Mouse (Mus musculus) macrophage (primary cell): ENCODE data around the gene Klc2. TPM values are rescaled to one million over a fixed set of nuclear protein-coding genes. Genes with fewer than 3 reads are reported as not detected.
"Not testable (repeated sequence)": the region's sequence is repeated elsewhere in the genome, so short reads cannot be mapped to it uniquely, and the experiment has no call there.

Source experiments
- H3K27ac ChIP-seq: fragments of 350-480 bp; formaldehyde crosslinking; 2 replicates; pipeline ENCODE4 v1.9.0; 2021
- H3K36me3 ChIP-seq: fragments of 350-480 bp; formaldehyde crosslinking; 2 replicates; pipeline ENCODE4 v1.9.0; 2021; ENCODE audit errors: inconsistent target
- H3K4me3 ChIP-seq: fragments of 350-480 bp; formaldehyde crosslinking; 2 replicates; pipeline ENCODE4 v1.9.0; 2021; ENCODE audit errors: inconsistent target
- H3K79me2 ChIP-seq: fragments of 350-480 bp; formaldehyde crosslinking; 2 replicates; pipeline ENCODE4 v1.9.0; 2021; ENCODE audit errors: inconsistent target
- WGBS: methylation state at CpG from one replicate; pipeline ENCODE4 v1.1.7; 2026; ENCODE audit warnings: inconsistent platforms; ENCODE audit not compliant: missing documents; 5-methylcytosine and 5-hydroxymethylcytosine counted together
- polyA plus RNA-seq: library from polyadenylated mRNA; stranded (reverse); fragments of 250-400 nt; gene quantifications from 3 replicates; pipeline ENCODE4 v1.2.4, GENCODE M21; 2018; ENCODE audit warnings: inconsistent platforms

Klc2 gene
- polyA plus RNA-seq, 1 experiment from 2014 or later, result 14.1 TPM

DNA sequence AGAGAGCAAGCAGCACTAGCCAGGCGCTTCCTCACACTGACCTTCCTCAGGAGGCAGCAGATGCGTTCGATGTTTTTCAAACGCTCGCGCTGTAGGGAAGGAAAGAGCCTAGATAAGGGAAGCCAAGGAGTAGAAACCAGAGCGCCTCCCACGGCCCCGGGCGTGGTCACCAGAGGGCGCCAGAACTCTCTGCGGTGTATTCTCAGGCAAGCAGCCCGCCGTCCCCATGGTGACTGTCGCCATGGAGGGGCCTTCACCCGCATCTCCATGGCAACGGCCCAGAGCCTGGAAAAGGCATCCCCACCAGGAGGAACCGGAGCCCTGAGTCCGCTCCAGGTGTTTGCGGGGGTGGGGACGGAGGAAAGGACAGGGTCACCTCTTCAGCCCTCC, 24.1 kb downstream of the Klc2 start:
- Histone ChIP-seq H3K36me3 (peaks cover 20% of the 10 kb centered on the region; the same call in 1 of the 2 replicates), H3K79me2 (peaks cover 3% of the 10 kb centered on the region; the same call in 1 of the 2 replicates), H3K4me3 (no peak overlapping the region), H3K27ac (no peak overlapping the region)
- 3% methylated on average over 21 of the region's 21 CpGs for WGBS

DNA sequence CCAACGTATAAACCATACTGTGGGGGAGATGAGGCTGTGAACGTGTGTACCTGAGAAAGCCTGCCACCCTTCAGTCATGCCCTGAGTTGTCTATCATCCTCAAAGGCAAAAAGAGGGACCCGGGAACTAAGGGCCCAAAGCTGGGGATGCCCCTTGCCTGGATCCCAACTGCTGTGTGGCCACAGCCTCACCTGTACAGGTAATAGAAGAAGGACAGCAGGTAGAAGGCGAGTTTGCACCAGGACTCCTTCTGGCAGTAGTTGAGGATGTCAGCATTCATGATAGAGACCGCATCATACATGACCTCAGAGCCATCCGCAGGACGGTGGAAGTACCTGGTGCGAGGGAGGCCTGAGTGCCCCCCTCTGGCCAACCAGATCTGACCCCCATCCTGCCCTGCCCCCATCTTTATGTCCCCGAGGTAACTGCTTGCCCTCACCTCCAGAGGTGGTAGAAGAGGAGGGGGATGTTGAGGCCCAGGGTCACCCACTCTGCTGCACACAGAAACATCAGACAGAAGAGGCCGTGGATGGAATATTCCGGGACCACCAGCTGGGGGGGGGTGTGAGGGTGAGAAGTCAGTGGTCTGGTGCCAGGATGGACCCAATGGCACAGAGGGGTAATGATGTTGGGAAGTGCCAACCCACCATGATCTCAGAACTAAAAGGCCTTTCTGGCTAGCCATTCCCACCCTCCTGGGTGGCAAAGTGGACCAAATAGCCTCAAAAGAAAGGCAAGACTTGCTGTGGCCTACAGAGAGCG, 24.7 kb downstream of the Klc2 start:
- WGBS, result 84% methylated on average over 12 of the region's 12 CpGs
- H3K79me2 ChIP-seq, result peaks cover 9% of the 10 kb centered on the region; the same call in 1 of the 2 replicates
- H3K4me3 ChIP-seq, result no peak overlapping the region
- peaks cover 20% of the 10 kb centered on the region; the same call in 1 of the 2 replicates for H3K36me3 ChIP-seq
- H3K27ac ChIP-seq, result no peak overlapping the region

DNA sequence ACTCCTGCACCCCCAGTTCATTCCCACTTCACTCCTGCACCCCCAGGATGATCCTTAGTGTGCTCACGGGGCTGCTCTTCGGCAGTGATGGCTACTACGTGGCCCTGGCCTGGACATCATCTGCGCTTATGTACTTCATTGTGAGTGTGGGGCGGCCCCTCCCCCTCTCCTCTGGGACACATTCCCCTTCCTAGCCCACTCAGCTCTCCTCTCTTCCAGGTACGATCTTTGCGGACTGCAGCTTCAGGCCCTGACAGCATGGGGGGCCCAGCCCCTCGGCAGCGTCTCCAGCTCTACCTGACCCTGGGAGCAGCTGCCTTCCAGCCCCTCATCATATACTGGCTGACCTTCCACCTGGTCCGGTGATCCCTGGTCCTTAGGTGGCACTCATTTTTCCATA, 26.3 kb downstream of the Klc2 start:
- H3K36me3 ChIP-seq, result peaks cover 20% of the 10 kb centered on the region; the same call in 1 of the 2 replicates
- H3K4me3 ChIP-seq, result no peak overlapping the region
- no peak overlapping the region for H3K27ac ChIP-seq
- peaks cover 9% of the 10 kb centered on the region; the same call in 1 of the 2 replicates for H3K79me2 ChIP-seq
- 97% methylated on average over 10 of the region's 10 CpGs for WGBS

DNA sequence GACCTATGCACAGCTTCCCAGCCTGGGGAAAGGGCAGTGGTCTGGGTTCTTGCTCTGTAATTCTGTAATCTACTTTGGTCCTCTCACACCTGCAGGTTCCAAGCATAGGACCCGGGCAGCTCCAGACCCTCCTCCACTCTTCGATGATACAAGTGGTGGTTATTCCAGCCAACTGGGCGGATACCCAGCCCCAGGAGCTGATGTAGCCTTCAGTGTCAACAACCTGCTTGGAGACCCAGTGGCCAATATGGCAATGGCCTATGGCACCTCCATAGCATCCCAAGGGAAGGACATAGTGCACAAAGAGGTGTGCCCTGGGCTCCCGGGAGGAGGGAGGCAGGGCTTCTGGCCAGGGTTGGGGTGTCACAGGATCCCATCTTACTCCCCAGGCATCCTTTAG, 29.0 kb downstream of the Klc2 start:
- Histone ChIP-seq H3K4me3 (peak overlapping the region; percentile 96), H3K36me3 (peaks cover 20% of the 10 kb centered on the region; the same call in 1 of the 2 replicates), H3K79me2 (peaks cover 9% of the 10 kb centered on the region; the same call in 1 of the 2 replicates), H3K27ac (no peak overlapping the region)
- 100% methylated on average over 4 of the region's 4 CpGs for WGBS

DNA sequence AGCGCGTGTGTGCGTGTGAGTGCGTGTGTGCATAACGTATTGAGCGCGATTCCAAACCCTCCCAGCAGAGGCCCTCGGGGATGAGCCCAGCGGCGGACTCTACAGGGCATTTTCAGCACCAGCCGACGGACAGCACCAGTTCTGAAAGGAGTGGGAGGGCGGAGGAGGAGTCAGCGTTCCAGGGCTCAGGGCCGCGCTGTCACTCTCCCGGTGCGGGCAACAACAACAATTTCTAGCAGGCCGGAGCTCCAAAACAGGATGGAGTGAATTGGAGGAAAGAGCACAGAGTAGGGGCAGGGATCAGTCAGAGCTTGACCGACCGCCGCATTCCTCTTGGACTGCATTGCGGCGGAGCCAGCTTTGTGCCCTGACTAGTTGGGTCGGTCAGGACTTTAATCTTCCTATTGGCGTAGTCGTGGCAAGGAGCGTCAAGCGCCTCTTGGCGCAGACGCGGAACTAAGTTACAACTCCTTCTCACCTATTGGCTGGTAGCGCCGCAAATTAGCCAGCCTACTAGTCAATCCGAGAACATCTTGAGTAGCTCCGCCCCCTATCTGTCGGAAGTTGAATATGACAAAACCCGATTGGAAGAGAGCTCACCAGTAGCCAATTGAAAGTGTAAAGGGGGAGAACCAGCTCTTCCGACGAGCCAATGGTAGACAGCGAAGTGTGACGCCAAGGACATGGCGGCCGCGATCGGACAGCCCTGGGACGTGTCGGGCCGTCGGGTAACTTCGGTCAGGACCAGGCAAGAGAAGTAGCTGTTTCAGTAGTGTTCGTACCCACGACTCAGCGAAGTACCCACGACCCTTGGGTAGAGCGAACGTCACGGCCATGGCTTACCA, 30.3 kb downstream of the Klc2 start, which contains the start of gene Yif1a:
Yif1a (plus strand) TSS at position 655 of the 845 bp plus-strand sequence.
- peaks cover 9% of the 10 kb centered on the region; the same call in 1 of the 2 replicates for H3K79me2 ChIP-seq
- H3K27ac ChIP-seq, result peak within 1 kb of the TSS; percentile 54
- peak within 1 kb of the TSS; percentile 96 for H3K4me3 ChIP-seq
- 2% methylated on average over 58 of the region's 58 CpGs for WGBS
- peaks cover 20% of the 10 kb centered on the region; the same call in 1 of the 2 replicates for H3K36me3 ChIP-seq

DNA sequence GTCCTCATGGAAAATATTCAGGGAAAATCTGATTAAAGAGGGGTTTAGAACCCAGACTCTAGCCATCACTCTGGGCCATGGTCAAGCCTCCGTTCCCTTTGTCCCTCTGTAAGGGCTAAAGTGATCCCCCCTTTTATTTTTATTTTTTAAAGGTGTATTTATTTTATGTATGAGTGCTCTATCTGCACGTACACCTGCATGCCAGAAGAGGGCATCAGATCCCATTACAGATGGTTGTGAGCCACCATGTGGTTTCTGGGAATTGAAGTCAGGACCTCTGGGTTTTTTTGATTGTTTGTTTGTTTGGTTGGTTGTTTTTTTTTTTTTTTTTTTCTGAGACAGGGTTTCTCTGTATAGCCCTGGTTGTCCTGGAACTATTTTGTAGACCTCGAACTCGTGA, 31.8 kb downstream of the Klc2 start:
- H3K36me3 ChIP-seq, H3K79me2 ChIP-seq, H3K4me3 ChIP-seq, H3K27ac ChIP-seq: not testable (repeated sequence)
- 62% methylated on average over 4 of the region's 4 CpGs for WGBS

DNA sequence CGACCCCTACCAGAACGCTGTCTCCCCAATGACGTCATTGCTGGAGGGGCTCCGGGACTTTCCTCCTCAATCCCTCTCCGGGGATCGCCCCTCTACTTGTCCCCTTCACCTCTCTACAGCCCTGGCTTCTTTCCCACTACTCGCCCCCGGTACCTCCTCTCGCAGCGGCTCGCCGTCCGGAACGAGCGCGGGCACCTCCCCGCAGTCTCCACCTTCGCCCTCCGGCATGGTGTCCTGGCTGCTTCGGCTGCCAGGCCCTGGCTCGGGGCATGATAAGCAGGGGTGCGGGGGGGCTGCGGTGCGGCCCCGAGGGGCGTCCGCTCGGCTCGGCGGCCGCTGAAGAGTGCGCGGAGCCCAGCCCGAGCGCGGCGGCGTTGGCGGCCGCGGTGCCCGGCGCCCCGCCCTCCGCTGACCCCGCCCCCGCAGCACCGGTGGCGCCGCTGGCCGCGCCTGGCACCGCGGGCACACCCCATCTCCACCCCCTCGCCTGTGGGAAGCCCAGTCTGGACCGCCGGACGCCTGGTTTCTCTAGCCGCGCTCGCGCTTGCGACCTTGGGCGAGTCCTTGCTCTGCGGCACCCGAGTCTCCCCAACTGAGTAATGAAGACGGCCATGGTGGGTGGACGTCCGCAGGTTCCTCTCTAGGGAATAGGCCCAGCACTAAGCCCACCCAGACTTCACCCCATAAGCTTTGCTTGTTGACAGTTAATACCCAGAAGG, 33.1 kb downstream of the Klc2 start, which contains the start of gene Tmem151a:
Tmem151a (minus strand) TSS at position 387 of the 719 bp plus-strand sequence.
- H3K36me3 ChIP-seq, result no peaks in the 10 kb centered on the region
- peaks cover 9% of the 10 kb centered on the region; the same call in 1 of the 2 replicates for H3K79me2 ChIP-seq
- no peak within 1 kb of the TSS; the same call in 1 of the 2 replicates for H3K4me3 ChIP-seq
- WGBS, result 1% methylated on average over 25 of the region's 69 CpGs
- H3K27ac ChIP-seq, result no peak within 1 kb of the TSS

DNA sequence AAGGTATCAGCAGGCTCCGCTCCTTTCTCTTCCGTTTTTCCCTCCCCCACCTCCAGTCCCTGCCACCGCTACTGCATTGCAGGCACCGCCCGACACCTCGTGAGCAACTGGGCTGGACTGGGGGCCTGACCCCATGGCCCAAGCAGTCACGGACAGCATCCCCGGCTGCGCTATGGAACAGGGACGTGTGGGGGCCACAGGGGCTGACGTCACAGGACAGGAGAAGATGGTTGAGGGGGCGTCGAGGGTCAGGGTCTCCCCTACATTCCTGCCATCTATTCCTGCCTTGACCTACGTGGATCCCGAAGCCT, 33.6 kb downstream of the Klc2 start:
- Histone ChIP-seq H3K79me2 (peaks cover 9% of the 10 kb centered on the region; the same call in 1 of the 2 replicates), H3K4me3 (no peak overlapping the region; the same call in 1 of the 2 replicates), H3K27ac (no peak overlapping the region), H3K36me3 (no peaks in the 10 kb centered on the region)
- WGBS, result 11% methylated on average over 15 of the region's 15 CpGs

DNA sequence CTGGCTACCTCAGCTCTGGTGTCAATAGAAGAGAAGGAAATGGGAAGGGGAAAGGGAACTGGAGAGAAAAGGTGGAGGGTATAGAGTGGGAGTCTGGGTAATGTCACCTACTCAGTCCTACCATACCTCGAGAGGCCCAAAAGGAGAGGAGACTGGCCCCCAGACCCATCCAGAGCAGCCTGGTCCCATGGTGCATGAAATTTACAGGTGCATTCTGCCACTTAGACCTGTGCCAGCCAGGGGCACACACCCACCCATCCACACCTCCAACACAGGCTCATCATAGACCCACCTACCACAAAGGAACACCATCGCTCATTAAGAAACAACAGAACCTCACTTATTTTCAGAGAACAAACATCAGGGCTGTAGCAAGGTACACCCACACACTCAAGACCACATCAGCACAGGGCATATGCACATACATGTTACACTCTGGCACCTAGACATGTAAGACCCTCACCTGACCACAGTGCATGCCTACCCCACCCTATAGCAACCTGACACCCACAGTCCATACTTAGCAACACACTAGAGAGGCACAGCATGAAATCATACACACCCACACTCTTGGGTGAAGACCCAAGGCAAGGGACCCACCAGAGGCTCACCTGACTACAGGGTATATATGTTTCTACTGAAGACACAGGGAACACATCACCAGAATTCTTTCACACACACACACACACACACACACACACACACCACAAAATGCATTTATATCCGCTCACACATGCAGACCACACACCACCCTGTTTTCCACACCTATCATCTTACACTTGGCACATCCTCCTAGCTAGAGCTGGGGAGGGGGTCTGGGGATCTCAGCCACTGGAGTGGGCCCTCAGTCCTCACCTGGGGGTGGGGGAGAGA, 34.2 kb downstream of the Klc2 start:
- WGBS, result 55% methylated on average over 3 of the region's 3 CpGs

DNA sequence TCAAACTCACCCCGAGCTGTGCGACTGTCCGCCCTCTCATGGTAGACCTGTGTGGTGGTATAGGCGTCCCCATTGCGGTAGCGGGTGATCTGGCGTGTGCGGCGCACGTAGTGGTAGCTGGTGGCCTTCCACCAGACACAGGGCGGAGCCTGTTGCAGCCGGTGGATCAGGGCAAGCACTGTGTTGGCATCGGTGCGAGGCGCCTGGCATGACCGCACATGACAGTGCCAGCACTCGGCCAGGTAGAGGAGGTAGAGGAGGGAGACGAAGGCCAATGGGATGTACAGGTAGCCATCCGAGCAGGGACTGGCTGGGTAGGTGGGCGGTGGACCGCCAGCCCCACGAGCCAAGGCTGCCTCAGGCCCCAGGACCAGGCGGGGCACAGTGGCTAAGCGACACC, 35.8 kb downstream of the Klc2 start:
- no peaks in the 10 kb centered on the region for H3K79me2 ChIP-seq
- H3K4me3 ChIP-seq, result no peak overlapping the region
- no peak overlapping the region for H3K27ac ChIP-seq
- no peaks in the 10 kb centered on the region for H3K36me3 ChIP-seq
- 73% methylated on average over 24 of the region's 24 CpGs for WGBS

More for the DNA sequence above, 34.2 kb downstream of the Klc2 start:
- H3K4me3 ChIP-seq, result no peak overlapping the region
- peaks cover 6% of the 10 kb centered on the region; the same call in 1 of the 2 replicates for H3K79me2 ChIP-seq
- H3K27ac ChIP-seq, result no peak overlapping the region
- H3K36me3 ChIP-seq, result no peaks in the 10 kb centered on the region

DNA sequence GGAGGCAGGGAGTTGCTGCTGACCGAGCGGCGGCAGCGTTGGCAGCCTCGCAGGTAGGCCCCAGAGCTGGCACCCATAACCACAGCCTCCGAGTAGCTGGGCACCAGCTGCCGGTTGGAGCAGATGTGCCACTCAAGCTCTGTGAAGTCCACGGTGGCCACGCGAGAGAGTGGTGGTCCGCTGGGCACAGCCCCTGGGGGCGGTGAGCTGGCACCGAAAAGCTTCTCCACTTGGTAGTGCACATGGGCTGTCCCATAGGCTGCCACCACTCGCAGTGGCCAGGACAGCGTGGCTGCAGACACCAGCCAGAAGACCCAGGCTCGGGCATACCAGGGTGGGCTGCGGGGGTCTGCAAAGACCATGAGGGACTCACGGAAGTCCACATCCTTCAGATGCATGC, 36.4 kb downstream of the Klc2 start:
- H3K79me2 ChIP-seq, result no peaks in the 10 kb centered on the region
- WGBS, result 64% methylated on average over 13 of the region's 18 CpGs
- H3K4me3 ChIP-seq, result no peak overlapping the region
- no peak overlapping the region for H3K27ac ChIP-seq
- H3K36me3 ChIP-seq, result no peaks in the 10 kb centered on the region

DNA sequence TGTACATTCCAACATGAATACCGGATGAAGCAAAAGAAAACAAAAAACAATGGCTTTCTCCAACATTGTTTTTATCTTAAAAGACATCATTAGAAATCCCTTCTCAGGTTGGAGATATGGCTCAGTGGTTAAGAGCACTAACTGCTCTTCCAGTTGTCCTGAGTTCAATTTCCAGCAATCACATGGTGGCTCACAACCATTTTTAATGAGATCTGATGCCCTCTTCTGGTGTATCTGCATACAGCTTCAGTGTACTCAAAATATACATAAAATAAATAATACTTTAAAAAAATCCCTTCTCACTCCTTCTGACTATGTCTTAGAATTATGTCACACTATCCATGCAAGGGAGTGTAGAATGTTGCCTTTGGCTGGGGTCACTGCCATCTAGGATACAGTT, 39.1 kb downstream of the Klc2 start:
- WGBS, result 100% methylated on average over 1 of the region's 1 CpGs
- no peaks in the 10 kb centered on the region for H3K36me3 ChIP-seq
- no peaks in the 10 kb centered on the region for H3K79me2 ChIP-seq
- no peak overlapping the region for H3K4me3 ChIP-seq
- H3K27ac ChIP-seq, result no peak overlapping the region

DNA sequence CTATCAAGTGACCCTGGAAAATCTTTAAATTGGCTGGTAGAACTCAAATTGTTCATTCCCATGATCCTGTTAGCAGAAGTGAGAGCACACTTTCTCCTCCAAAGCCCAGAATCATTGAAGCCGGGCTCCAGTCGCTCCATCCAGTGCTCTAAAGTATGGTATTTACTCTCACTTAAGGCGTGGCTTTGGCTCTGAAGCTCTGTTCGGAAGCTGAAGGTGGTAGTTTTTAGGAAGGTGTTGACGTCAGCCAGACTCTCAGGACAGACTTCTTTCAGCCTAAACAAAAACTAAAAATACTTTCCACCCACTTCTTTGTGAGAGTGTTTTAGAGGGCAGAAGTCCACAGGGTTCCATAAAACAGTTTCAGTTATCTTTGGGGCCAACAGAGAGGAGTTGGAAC, 44.8 kb downstream of the Klc2 start:
- Histone ChIP-seq H3K4me3 (no peak overlapping the region), H3K79me2 (no peaks in the 10 kb centered on the region), H3K27ac (no peak overlapping the region), H3K36me3 (no peaks in the 10 kb centered on the region)
- WGBS, result 40% methylated on average over 5 of the region's 5 CpGs
